Mouse (Mus musculus) MEL (cell line): ENCODE measurements at regions not wholly inside any gene's neighbourhood (a gene's known extent, or its start where the extent isn't known, plus 50 kb on each side); places are given as distances from the start of the nearest gene placed in this dataset.

Source experiments
- EP300 ChIP-seq, 2 experiments: IDR thresholded peaks; 2 replicates each; pipeline ENCODE4 v1.6.1; 2011; ENCODE audit warnings: improper control_type of control experiment in 2 of 2, low read length in 2 of 2, low read depth in 1 of 2, mild to moderate bottlenecking in 1 of 2
- RAD21 ChIP-seq: IDR thresholded peaks from 2 replicates; pipeline ENCODE4 v1.6.1; 2011; ENCODE audit warnings: mild to moderate bottlenecking, low read depth, low read length, improper control_type of control experiment

DNA sequence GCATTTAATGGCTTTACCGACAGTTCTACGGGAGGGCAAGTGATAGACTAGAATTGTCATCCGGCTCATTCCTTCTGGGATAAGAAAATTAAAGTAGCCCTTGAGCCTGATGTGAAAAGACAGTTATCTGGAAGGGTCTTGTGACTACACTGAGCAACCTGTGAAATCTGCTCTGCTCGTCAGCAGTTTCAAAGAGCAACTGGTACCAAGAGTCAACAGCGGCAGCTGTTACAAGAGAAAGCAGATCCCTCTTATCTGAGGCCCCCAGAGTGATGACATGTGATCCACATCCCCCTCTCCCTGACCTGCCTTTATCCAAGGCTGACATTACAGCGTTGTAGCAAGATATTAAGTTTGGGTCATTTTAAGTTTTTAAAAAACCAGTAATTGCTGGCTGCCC lies 52.6 kb upstream of the Unc13c start:
- TF ChIP-seq RAD21, result no peak
- no peak for TF ChIP-seq EP300 (IDR thresholded peaks at IDR 0.05; ENCODE audit: low read depth in 1 of 2, low read length in 2 of 2)
